In genomic region chr4:143277319-143277718, GRCm38 (mm10) we compare ENCODE assay signal across 28 mouse cellular contexts. TPM values are rescaled to one million over a fixed set of nuclear protein-coding genes. Genes with fewer than 3 reads are reported as not detected.
DNase-seq lines count a peak whose midpoint lies in the region; ATAC-seq and TF ChIP-seq lines count a peak whose summit lies in the region.
"Had no signal": no experiment of that assay in that cellular context is flagged by ENCODE, and none has a peak within 500 bp of the region (broad histone marks: within the 10 kb centered on the region; RNA-seq: fewer than 3 reads in every experiment).

No protein-coding gene starts in this region.

- ATAC-seq in hindbrain, embryonic 12.5 days (ENCODE audit: low FRiP score), result no peak
- no peak for ATAC-seq in hindbrain, postnatal 0 days
- ATAC-seq in common myeloid progenitor, adult 5-6 weeks (replicated peaks; ENCODE audit: low read depth, poor library complexity, severe bottlenecking), result peak; percentile 79
- peak; percentile 68 for ATAC-seq in megakaryocyte, adult 5-6 weeks (ENCODE audit: poor library complexity, severe bottlenecking)
- ATAC-seq: activated CD4-positive, CD25-positive, alpha-beta regulatory T cell, adult 4 months; forebrain, embryonic 16.5 days; intestine, postnatal 0 days had no signal

- peaks cover 18% of the 10 kb centered on the region for H3K36me3 ChIP-seq in hindbrain, embryonic 12.5 days
- H3K36me3 ChIP-seq in hindbrain, postnatal 0 days (ENCODE audit: insufficient read depth, low read length), result no peaks in the 10 kb centered on the region
- H3K36me3 ChIP-seq: hindbrain, embryonic 15.5 days; liver, embryonic 15.5 days; lung, embryonic 15.5 days had no signal

- 92% methylated on average over 6 of the region's 6 CpGs for WGBS in hindbrain, embryonic 12.5 days
- WGBS in hindbrain, postnatal 0 days, result 95% methylated on average over 6 of the region's 6 CpGs

- H3K27ac ChIP-seq in hindbrain, embryonic 12.5 days, result peak overlapping the region; percentile 83; the same call in 1 of the 2 replicates
- no peak overlapping the region for H3K27ac ChIP-seq in hindbrain, postnatal 0 days
- H3K27ac ChIP-seq: hindbrain, embryonic 15.5 days; liver, embryonic 15.5 days; lung, embryonic 15.5 days; stomach, postnatal 0 days had no signal

- no peak for TF ChIP-seq CTCF in hindbrain, postnatal 0 days (IDR thresholded peaks at IDR 0.05; ENCODE audit: low read depth)

- H3K4me1 ChIP-seq in hindbrain, embryonic 12.5 days, result peaks cover 21% of the 10 kb centered on the region
- H3K4me1 ChIP-seq in hindbrain, postnatal 0 days (ENCODE audit: insufficient read depth, low read length), result peaks cover 10% of the 10 kb centered on the region; the same call in 1 of the 2 replicates
- H3K4me1 ChIP-seq: liver, embryonic 15.5 days had no signal

- no peak for DNase-seq in hindbrain, postnatal 0 days (ENCODE audit: low spot score)
- DNase-seq in 3T3-L1 (ENCODE audit: low read depth, low spot score), result peak; percentile 49
- no peak for DNase-seq in thymus, postnatal 0 days (ENCODE audit: low spot score)
- no peak for DNase-seq in cerebellum, adult 18-20 months
- DNase-seq in gastrocnemius, postnatal 10 days, result no peak
- DNase-seq: adrenal gland, adult 8-10 months; B cell, adult 2 months; cerebellum, adult 9-10 months; cerebellum, postnatal 36 days; embryo, embryonic 11 days; heart, postnatal 14 days; kidney, postnatal 14 days; layer of hippocampus, adult 9-11 months; liver; spleen, adult 18-20 months; thymus, adult 18-20 months; thymus, postnatal 4 days had no signal

- no peaks in the 10 kb centered on the region for H3K27me3 ChIP-seq in hindbrain, embryonic 12.5 days
- no peaks in the 10 kb centered on the region for H3K27me3 ChIP-seq in hindbrain, postnatal 0 days (ENCODE audit: insufficient read depth, low read length)
- H3K27me3 ChIP-seq: embryonic facial prominence, embryonic 12.5 days; hindbrain, embryonic 15.5 days; liver, embryonic 15.5 days; lung, embryonic 15.5 days had no signal

- H3K9ac ChIP-seq in hindbrain, embryonic 12.5 days, result no peak overlapping the region
- no peak overlapping the region for H3K9ac ChIP-seq in hindbrain, postnatal 0 days (replicated peaks; ENCODE audit: low read length)
- H3K9ac ChIP-seq: embryonic facial prominence, embryonic 12.5 days; hindbrain, embryonic 15.5 days; liver, embryonic 15.5 days; lung, embryonic 15.5 days had no signal

- H3K9me3 ChIP-seq in hindbrain, embryonic 12.5 days (replicated peaks), result no peaks in the 10 kb centered on the region
- no peaks in the 10 kb centered on the region for H3K9me3 ChIP-seq in hindbrain, postnatal 0 days (ENCODE audit: low read length)
- H3K9me3 ChIP-seq: embryonic facial prominence, embryonic 12.5 days; hindbrain, embryonic 15.5 days; liver, embryonic 15.5 days; lung, embryonic 15.5 days had no signal

- no peak overlapping the region for H3K4me3 ChIP-seq in hindbrain, embryonic 12.5 days
- no peak overlapping the region for H3K4me3 ChIP-seq in hindbrain, postnatal 0 days (ENCODE audit: low read length)
- H3K4me3 ChIP-seq: embryonic facial prominence, embryonic 12.5 days; hindbrain, embryonic 15.5 days; liver, embryonic 15.5 days; lung, embryonic 15.5 days had no signal

- H3K4me2 ChIP-seq in hindbrain, embryonic 12.5 days (replicated peaks), result no peak overlapping the region
- H3K4me2 ChIP-seq in hindbrain, postnatal 0 days (ENCODE audit: low read depth, low read length), result no peak overlapping the region
- H3K4me2 ChIP-seq: liver, embryonic 15.5 days; lung, embryonic 15.5 days had no signal

RNA-seq across cellular contexts. Expression of gene Pdpn, which starts 22.0 kb away (rescaled TPM):
- 83.2 and 89.1 TPM in 2 replicates for polyA plus RNA-seq in hindbrain, embryonic 12.5 days (2016; fragmentation: Nextera tagmentation; extraction: Ambion mirVana)
- total RNA-seq in hindbrain, postnatal 0 days (2014; rRNA removed), result 31.8 and 56.8 TPM in 2 replicates
- 45.5 and 51.4 TPM in 2 replicates for polyA plus RNA-seq in hindbrain, postnatal 0 days (2015; fragmentation: Nextera tagmentation; extraction: Ambion mirVana)
- not detected in 2 replicates for total RNA-seq in common myeloid progenitor, adult 5-6 weeks (2017)
- total RNA-seq in megakaryocyte, adult 5-6 weeks (2015), result 0.27 and 0.84 TPM in 2 replicates
- not detected in 2 replicates for total RNA-seq in megakaryocyte, adult 5-6 weeks (2017)
- 20.0 and 20.2 TPM in 2 replicates for polyA plus RNA-seq in thymus, postnatal 0 days (2015; fragmentation: Nextera tagmentation; extraction: Ambion mirVana)
- 10 to 100 TPM; 23.1 to 28.3 TPM for total RNA-seq in gastrocnemius, postnatal 10 days (2021)

Comparison
In these comparisons a context has a peak if more than half of its experiments do, and no peak if none do; other contexts are left out.
1. ATAC-seq: peak in common myeloid progenitor, adult 5-6 weeks (single experiment) and megakaryocyte, adult 5-6 weeks (single experiment); none in hindbrain, embryonic 12.5 days (single experiment) and hindbrain, postnatal 0 days (single experiment).
2. RNA of gene Pdpn, which starts 22.0 kb away (total RNA-seq): 31.8 to 56.8 TPM in hindbrain, postnatal 0 days and 23.1 to 28.3 TPM in gastrocnemius, postnatal 10 days; 0.27 to 0.84 TPM in megakaryocyte, adult 5-6 weeks and not detected in common myeloid progenitor, adult 5-6 weeks; every median in the first group is over 10 times any median in the second.